Mouse (Mus musculus): ENCODE measurements at regions not wholly inside any gene's neighbourhood (a gene's known extent, or its start where the extent isn't known, plus 50 kb on each side); places are given as distances from the start of the nearest gene placed in this dataset.
A peak's percentile ranks its signal among the peaks of the same experiment; 100 is the strongest.

DNA sequence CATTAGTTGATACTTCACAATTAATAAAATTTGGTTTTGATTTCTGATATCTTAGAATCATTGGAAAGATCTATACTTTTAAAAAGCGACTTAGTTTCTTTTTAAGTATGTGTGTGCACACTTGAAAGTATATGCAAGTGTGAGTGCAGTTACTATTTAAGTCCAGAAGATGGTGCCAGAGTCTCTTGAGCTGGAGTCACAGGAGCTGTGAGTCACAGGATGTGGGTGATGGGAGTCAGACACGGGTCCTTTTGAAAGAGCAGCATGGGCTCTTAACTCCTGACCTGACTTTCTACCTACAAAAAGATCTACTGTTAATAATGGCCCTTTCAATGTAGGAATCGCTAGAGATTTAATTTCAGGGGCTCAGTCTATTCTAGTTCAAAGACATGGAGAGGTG is 87.8 kb upstream of the Cntnap4 start:
- peak; percentile 57 for DNase-seq (ENCODE audit: low read depth, low spot score)

GRCm38 (mm10) chr8:112492286-112492685 is 77.6 kb upstream of the Cntnap4 start:
- no peak for DNase-seq (ENCODE audit: low read depth, low spot score)

- peak; percentile 19 for DNase-seq (ENCODE audit: low read depth, low spot score)
Measured at GRCm38 (mm10) chr8:112498881-112499399, 70.9 kb upstream of the Cntnap4 start.

GRCm38 (mm10) chr8:112504034-112504433 is 65.8 kb upstream of the Cntnap4 start:
- DNase-seq (ENCODE audit: low read depth, low spot score): no peak

All from ES-CJ7 (cell line).